Mouse (Mus musculus): ENCODE measurements at regions not wholly inside any gene's neighbourhood (a gene's known extent, or its start where the extent isn't known, plus 50 kb on each side); places are given as distances from the start of the nearest gene placed in this dataset.

DNA sequence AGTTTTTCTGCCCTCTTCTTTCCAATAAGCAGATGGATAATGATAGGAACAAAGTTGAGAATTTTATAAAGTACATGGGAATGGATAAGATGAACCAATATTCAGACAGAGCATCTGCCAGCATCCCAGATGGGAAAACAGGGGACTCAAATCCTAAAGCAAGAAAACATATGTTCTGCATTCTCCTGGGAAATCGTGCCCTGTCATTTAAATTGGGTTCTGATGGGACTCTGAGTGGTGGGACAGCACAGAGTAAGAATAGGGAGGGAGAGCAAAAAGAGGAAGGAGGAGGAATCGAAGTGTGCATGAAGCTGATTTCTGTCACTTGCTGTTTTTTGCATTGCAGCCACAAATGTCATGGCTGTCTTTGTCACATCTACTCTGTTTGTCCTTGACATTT is 362.4 kb downstream of the Slc16a7 start:
- no peaks in the 10 kb centered on the region for H3K36me3 ChIP-seq (ENCODE audit: control insufficient read depth, insufficient read depth)
- H3ac ChIP-seq (ENCODE audit: control insufficient read depth, insufficient read length), result no peak overlapping the region
- no peaks in the 10 kb centered on the region for H3K79me2 ChIP-seq (ENCODE audit: control insufficient read depth, insufficient read depth)
- TF ChIP-seq CEBPB (IDR thresholded peaks at IDR 0.05; ENCODE audit: insufficient read depth, poor library complexity, severe bottlenecking) (no peak), POLR2AphosphoS2 (IDR thresholded peaks at IDR 0.05; ENCODE audit: insufficient read length, low read depth) (no peak), SRF (IDR thresholded peaks at IDR 0.05; ENCODE audit: control insufficient read depth, insufficient read length, low read depth) (no peak), USF1 (IDR thresholded peaks at IDR 0.05; ENCODE audit: low read depth) (no peak), MAX (IDR thresholded peaks at IDR 0.05; ENCODE audit: low read depth) (no peak), TCF12 (IDR thresholded peaks at IDR 0.05; ENCODE audit: insufficient read depth, poor library complexity, severe bottlenecking) (no peak), POLR2A (IDR thresholded peaks at IDR 0.05; ENCODE audit: insufficient read length, low read depth) (no peak), REST (IDR thresholded peaks at IDR 0.05; ENCODE audit: insufficient read depth, insufficient read length) (no peak), TCF3 (IDR thresholded peaks at IDR 0.05; ENCODE audit: insufficient read length, low read depth) (no peak), MYOG (IDR thresholded peaks at IDR 0.05; ENCODE audit: control insufficient read depth in 1 of 3, insufficient read depth in 1 of 3, insufficient read length in 2 of 3, low read depth in 2 of 3) (no peak), E2F4 (IDR thresholded peaks at IDR 0.05; ENCODE audit: insufficient read depth) (no peak), MYOD1 (IDR thresholded peaks at IDR 0.05; ENCODE audit: control insufficient read depth in 1 of 3, insufficient read length in 2 of 3, low read depth in 2 of 3) (no peak)
- H3K4me3 ChIP-seq, result no peak overlapping the region
- H3K27me3 ChIP-seq (ENCODE audit: control insufficient read depth, insufficient read depth, insufficient read length), result no peaks in the 10 kb centered on the region
- no peak overlapping the region for H3K4me2 ChIP-seq (ENCODE audit: low read depth)
